Mouse (Mus musculus): ENCODE measurements around the gene Atg101.

The Atg101 gene

GRCm38 (mm10) chr15:101292012-101292411 lies 7.9 kb downstream of the Atg101 start:
- TF ChIP-seq GATA4 (IDR thresholded peaks at IDR 0.05; ENCODE audit: insufficient replicate concordance, low read length) = no peak

GRCm38 (mm10) chr15:101293025-101293621 lies 9.1 kb downstream of the Atg101 start, which contains the start of gene 6030408B16Rik:
Gene 6030408B16Rik, plus strand, starts transcription at chr15:101293212.
- no peak for TF ChIP-seq GATA4 (IDR thresholded peaks at IDR 0.05; ENCODE audit: insufficient replicate concordance, low read length)

GRCm38 (mm10) chr15:101294028-101294894 lies 10.2 kb downstream of the Atg101 start:
- TF ChIP-seq GATA4 (IDR thresholded peaks at IDR 0.05; ENCODE audit: insufficient replicate concordance, low read length) = no peak

- TF ChIP-seq GATA4 (IDR thresholded peaks at IDR 0.05; ENCODE audit: insufficient replicate concordance, low read length) = no peak
Observed at GRCm38 (mm10) chr15:101295106-101295505, 11.0 kb downstream of the Atg101 start.

- TF ChIP-seq GATA4 (IDR thresholded peaks at IDR 0.05; ENCODE audit: insufficient replicate concordance, low read length) = no peak
Observed at GRCm38 (mm10) chr15:101295616-101296015, 11.5 kb downstream of the Atg101 start.

GRCm38 (mm10) chr15:101296091-101296490 lies 12.0 kb downstream of the Atg101 start:
- no peak for TF ChIP-seq GATA4 (IDR thresholded peaks at IDR 0.05; ENCODE audit: insufficient replicate concordance, low read length)

- TF ChIP-seq GATA4 (IDR thresholded peaks at IDR 0.05; ENCODE audit: insufficient replicate concordance, low read length) = no peak
Observed at GRCm38 (mm10) chr15:101297988-101298387, 13.9 kb downstream of the Atg101 start.

- TF ChIP-seq GATA4 (IDR thresholded peaks at IDR 0.05; ENCODE audit: insufficient replicate concordance, low read length) = no peak
Observed at GRCm38 (mm10) chr15:101298550-101298949, 14.5 kb downstream of the Atg101 start.

GRCm38 (mm10) chr15:101299480-101299960 lies 15.4 kb downstream of the Atg101 start:
- TF ChIP-seq GATA4 (IDR thresholded peaks at IDR 0.05; ENCODE audit: insufficient replicate concordance, low read length) = peak; percentile 96

- no peak for TF ChIP-seq GATA4 (IDR thresholded peaks at IDR 0.05; ENCODE audit: insufficient replicate concordance, low read length)
Observed at GRCm38 (mm10) chr15:101300128-101300527, 16.1 kb downstream of the Atg101 start.

GRCm38 (mm10) chr15:101302201-101302600 lies 18.1 kb downstream of the Atg101 start:
- no peak for TF ChIP-seq GATA4 (IDR thresholded peaks at IDR 0.05; ENCODE audit: insufficient replicate concordance, low read length)

- no peak for TF ChIP-seq GATA4 (IDR thresholded peaks at IDR 0.05; ENCODE audit: insufficient replicate concordance, low read length)
Observed at GRCm38 (mm10) chr15:101303830-101304229, 19.8 kb downstream of the Atg101 start.

GRCm38 (mm10) chr15:101306459-101306858 lies 22.4 kb downstream of the Atg101 start:
- TF ChIP-seq GATA4 (IDR thresholded peaks at IDR 0.05; ENCODE audit: insufficient replicate concordance, low read length) = no peak

- TF ChIP-seq GATA4 (IDR thresholded peaks at IDR 0.05; ENCODE audit: insufficient replicate concordance, low read length) = no peak
Observed at GRCm38 (mm10) chr15:101308440-101309348, 24.6 kb downstream of the Atg101 start.

- TF ChIP-seq GATA4 (IDR thresholded peaks at IDR 0.05; ENCODE audit: insufficient replicate concordance, low read length) = no peak
Observed at GRCm38 (mm10) chr15:101309493-101309892, 25.4 kb downstream of the Atg101 start.
